Mouse (Mus musculus) monocyte, adult 5-6 weeks (primary cell): ENCODE results near the gene Pparg. TPM values are rescaled to one million over a fixed set of nuclear protein-coding genes. Genes with fewer than 3 reads are reported as not detected.

ENCODE experiments used
- ATAC-seq: fragments of 153-309, 156-312 bp; replicated peaks from 2 replicates; pipeline ENCODE4 v1.8.0; 2017; ENCODE audit warnings: mild to moderate bottlenecking; ENCODE audit not compliant: low TSS enrichment, insufficient number of reproducible peaks, severe bottlenecking, poor library complexity, low FRiP score
- total RNA-seq: library from RNA; stranded (forward); fragments of 200-1000, 200-491, 200-594 nt; gene quantifications from 3 replicates; pipeline ENCODE4 v1.2.3, GENCODE M21; 2017

Pparg gene
- total RNA-seq, 1 experiment from 2014 or later: 76.0 TPM

DNA sequence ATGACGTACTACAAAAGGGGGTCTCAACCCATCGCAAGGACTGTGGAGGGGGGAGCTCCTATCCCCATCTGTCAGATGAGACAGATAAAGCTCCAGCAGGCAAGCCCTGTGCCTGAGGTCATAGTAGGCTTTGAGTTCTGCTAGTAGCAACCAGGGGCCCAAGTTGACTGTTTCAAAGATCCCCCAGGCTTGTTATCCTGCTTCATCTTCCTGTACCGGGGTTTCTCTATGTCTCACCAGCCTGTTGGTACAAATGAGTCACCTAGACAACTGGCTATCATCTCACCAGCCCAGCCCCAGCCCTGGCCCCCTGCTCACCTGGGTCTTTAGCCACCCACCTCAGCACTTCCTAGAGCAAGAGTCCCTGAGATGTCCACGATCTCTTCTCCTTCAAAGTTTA, 167.6 kb downstream of the Pparg start:
- no peak for ATAC-seq

DNA sequence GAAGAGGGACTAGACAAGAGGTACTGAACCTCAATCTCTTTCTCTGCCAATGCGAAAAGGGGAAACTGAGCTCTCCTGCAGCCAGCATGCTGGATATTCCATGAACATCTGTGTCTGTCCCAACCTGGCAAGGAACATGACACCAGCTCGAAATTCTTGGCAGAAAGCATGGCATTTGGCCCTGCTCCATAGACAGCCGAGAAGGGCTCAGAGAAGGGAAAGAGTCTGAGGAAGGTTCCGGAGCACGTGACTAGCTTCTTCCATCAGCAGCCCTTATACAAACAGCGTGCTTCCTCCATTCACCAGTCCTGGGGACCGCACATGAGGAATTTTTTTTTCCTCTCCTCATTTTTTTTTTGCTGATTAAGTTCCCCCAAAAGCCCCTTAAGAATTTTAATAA, 173.9 kb downstream of the Pparg start:
- no peak for ATAC-seq

DNA sequence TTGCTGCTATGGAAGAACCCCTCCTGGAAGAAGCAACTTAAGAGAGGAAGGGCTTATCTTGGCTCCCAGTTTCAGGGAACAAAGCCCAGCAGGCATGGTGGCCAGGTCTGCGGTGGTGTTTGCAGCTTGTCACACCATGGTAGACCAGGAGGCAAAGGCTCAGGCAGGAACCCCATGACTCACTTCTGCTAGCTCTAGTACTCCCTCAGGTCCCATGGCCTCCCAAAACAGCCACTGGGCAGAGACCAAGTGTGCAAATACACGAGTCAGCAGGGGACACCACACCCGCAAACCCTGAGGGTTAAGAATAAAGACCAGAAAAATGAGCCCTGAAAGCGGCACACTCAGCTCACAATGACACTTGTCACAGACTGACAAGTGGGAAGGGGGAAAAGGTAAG, 175.4 kb downstream of the Pparg start:
- no peak for ATAC-seq

DNA sequence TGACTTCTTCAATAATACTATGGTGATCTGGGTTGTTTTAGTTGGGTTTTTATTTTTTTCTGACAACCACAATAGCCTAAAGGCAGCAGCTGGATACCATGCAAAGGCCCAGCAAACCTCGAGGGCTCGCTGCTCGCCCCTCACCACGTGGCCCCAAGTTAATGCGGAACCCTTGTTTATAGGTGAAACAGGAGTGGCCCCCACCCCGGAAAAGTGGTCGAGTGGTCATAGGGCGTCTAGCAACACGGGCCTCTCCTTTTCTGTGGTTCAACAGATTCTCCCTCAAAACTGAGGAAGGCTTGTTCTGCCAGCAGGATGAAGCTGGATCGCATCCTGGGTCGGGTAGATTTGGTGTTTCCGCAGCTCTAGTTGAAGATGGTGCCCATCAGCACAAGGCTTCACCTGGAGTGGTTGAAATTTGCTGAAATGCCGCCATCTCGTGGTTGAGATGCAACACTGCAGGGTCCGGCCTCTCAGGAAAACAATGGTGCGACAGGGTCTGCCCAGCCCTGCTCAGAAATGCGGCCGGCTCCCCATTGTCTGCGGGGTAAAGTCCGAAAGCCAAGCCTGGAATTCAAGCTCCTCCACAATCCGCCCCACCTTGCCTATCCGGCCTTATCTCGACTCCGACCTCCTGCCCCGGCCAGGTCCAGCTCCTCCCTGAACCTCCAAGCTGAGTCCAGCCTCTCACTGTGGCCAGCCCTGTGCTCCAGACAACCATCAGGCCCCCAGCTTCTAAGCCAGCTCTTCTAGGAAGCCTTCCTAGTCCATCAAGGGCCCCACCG, 178.1 kb downstream of the Pparg start:
- ATAC-seq: peak; percentile 86

Other genes with a start within 250 kb of the Pparg start
- gene Syn2, start 226.0 kb upstream of the Pparg start, total RNA-seq: not detected in 3 replicates
- gene Gm17482, start 133.6 kb upstream of the Pparg start, total RNA-seq: not detected in 3 replicates
- gene Timp4, start 108.7 kb upstream of the Pparg start, total RNA-seq: not detected in 3 replicates
- 1.3 to 7.5 TPM (median 2.8 TPM) in 3 replicates for gene Tsen2, start 183.7 kb downstream of the Pparg start, total RNA-seq
- gene Mkrn2os, start 231.6 kb downstream of the Pparg start, total RNA-seq: not detected in 3 replicates
- 8.5 to 18.5 TPM (median 9.1 TPM) in 3 replicates for gene Mkrn2, start 241.0 kb downstream of the Pparg start, total RNA-seq